Mouse (Mus musculus): ENCODE data around the gene Mal.
A peak's percentile ranks its signal among the peaks of the same experiment; 100 is the strongest.

Mal gene

GRCm38 (mm10) chr2:127656086-127656720 is at the start of gene Mal:
Gene Mal, minus strand, starts transcription at chr2:127656695.
- peak; percentile 74 to 78 for DNase-seq (ENCODE audit: low spot score in 2 of 2)

- no peak for DNase-seq (ENCODE audit: low spot score in 2 of 2)
Measured at GRCm38 (mm10) chr2:127705267-127705666, 48.8 kb upstream of the Mal start.

GRCm38 (mm10) chr2:127689239-127689638 is 32.7 kb upstream of the Mal start:
- DNase-seq (ENCODE audit: low spot score in 2 of 2), result no peak

- peak; percentile 32 to 38 for DNase-seq (ENCODE audit: low spot score in 2 of 2)
Measured at GRCm38 (mm10) chr2:127683687-127684331, 27.3 kb upstream of the Mal start.

GRCm38 (mm10) chr2:127667843-127668506 is 11.5 kb upstream of the Mal start:
- no peak for DNase-seq (ENCODE audit: low spot score in 2 of 2)

- no peak for DNase-seq (ENCODE audit: low spot score in 2 of 2)
Measured at GRCm38 (mm10) chr2:127667015-127667414, 10.5 kb upstream of the Mal start.

GRCm38 (mm10) chr2:127662708-127663107 is 6.2 kb upstream of the Mal start:
- peak in 1 of 2 experiments; percentile 56 for DNase-seq (ENCODE audit: low spot score in 2 of 2)

- DNase-seq (ENCODE audit: low spot score in 2 of 2), result no peak
Measured at GRCm38 (mm10) chr2:127655419-127655818, 1.1 kb downstream of the Mal start.

- no peak for DNase-seq (ENCODE audit: low spot score in 2 of 2)
Measured at GRCm38 (mm10) chr2:127654786-127655185, 1.7 kb downstream of the Mal start.

GRCm38 (mm10) chr2:127652805-127653204 is 3.7 kb downstream of the Mal start:
- no peak for DNase-seq (ENCODE audit: low spot score in 2 of 2)

GRCm38 (mm10) chr2:127652335-127652734 is 4.2 kb downstream of the Mal start:
- no peak for DNase-seq (ENCODE audit: low spot score in 2 of 2)

- no peak for DNase-seq (ENCODE audit: low spot score in 2 of 2)
Measured at GRCm38 (mm10) chr2:127651601-127652000, 4.9 kb downstream of the Mal start.

GRCm38 (mm10) chr2:127649921-127650320 is 6.6 kb downstream of the Mal start:
- DNase-seq (ENCODE audit: low spot score in 2 of 2), result no peak

GRCm38 (mm10) chr2:127648145-127648544 is 8.3 kb downstream of the Mal start:
- DNase-seq (ENCODE audit: low spot score in 2 of 2), result no peak

GRCm38 (mm10) chr2:127646875-127647274 is 9.6 kb downstream of the Mal start:
- peak in 1 of 2 experiments; percentile 32 for DNase-seq (ENCODE audit: low spot score in 2 of 2)

- DNase-seq (ENCODE audit: low spot score in 2 of 2), result peak in 1 of 2 experiments; percentile 78
Measured at GRCm38 (mm10) chr2:127643728-127644704, 12.5 kb downstream of the Mal start.

GRCm38 (mm10) chr2:127638973-127639372 is 17.5 kb downstream of the Mal start:
- DNase-seq (ENCODE audit: low spot score in 2 of 2), result peak in 1 of 2 experiments; percentile 20

GRCm38 (mm10) chr2:127635581-127635980 is 20.9 kb downstream of the Mal start:
- no peak for DNase-seq (ENCODE audit: low spot score in 2 of 2)

GRCm38 (mm10) chr2:127632601-127633000 is 23.9 kb downstream of the Mal start:
- DNase-seq (ENCODE audit: low spot score in 2 of 2), result no peak

- DNase-seq (ENCODE audit: low spot score in 2 of 2), result no peak
Measured at GRCm38 (mm10) chr2:127627990-127628570, 28.4 kb downstream of the Mal start.

GRCm38 (mm10) chr2:127627354-127627753 is 29.1 kb downstream of the Mal start:
- DNase-seq (ENCODE audit: low spot score in 2 of 2), result no peak
